ENCODE assay signal across 9 mouse cellular contexts in the genomic region with DNA sequence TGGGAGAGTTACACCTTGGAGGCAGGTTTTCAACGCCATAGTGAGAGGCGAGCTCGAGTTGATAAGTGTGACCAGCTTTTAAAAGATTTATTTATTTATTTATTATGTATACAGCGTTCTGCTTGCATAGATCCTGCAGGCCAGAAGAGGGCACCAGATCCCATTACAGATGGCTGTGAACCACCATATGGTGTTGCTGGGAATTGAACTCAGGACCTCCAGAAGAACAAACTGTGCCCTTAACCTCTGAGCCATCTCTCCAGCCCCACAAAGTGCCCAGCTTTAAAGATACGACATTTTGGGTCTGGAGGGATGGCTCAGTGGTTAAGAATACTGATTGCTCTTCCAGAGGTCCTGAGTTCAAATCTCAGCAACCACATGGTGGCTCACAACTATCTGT. TPM values are rescaled to one million over a fixed set of nuclear protein-coding genes. Genes with fewer than 3 reads are reported as not detected.
DNase-seq lines count a peak whose midpoint lies in the region; ATAC-seq and TF ChIP-seq lines count a peak whose summit lies in the region.
"Had no signal": no experiment of that assay in that cellular context is flagged by ENCODE, and none has a peak within 500 bp of the region (broad histone marks: within the 10 kb centered on the region; RNA-seq: fewer than 3 reads in every experiment).

No protein-coding gene starts in this region.

- H3K4me2 ChIP-seq in liver, embryonic 14.5 days (ENCODE audit: low read depth) = no peak overlapping the region
- H3K4me2 ChIP-seq in liver, embryonic 11.5 days = no peak overlapping the region
- peak overlapping the region; percentile 93; the same call in 1 of the 2 replicates for H3K4me2 ChIP-seq in midbrain, embryonic 16.5 days (ENCODE audit: low read length)

- ATAC-seq in cerebellum, adult (ENCODE audit: insufficient number of reproducible peaks, low FRiP score, low TSS enrichment) = no peak
- ATAC-seq in liver, embryonic 14.5 days (ENCODE audit: insufficient read depth) = no peak
- ATAC-seq in liver, embryonic 11.5 days (replicated peaks; ENCODE audit: low FRiP score) = no peak
- no peak for ATAC-seq in midbrain, embryonic 16.5 days
- no peak for ATAC-seq in monocyte, adult 5-6 weeks (replicated peaks; ENCODE audit: insufficient number of reproducible peaks, low FRiP score, low TSS enrichment, poor library complexity, severe bottlenecking)
- ATAC-seq: intestine, embryonic 16.5 days had no signal

- TF ChIP-seq CTCF in liver, embryonic 14.5 days (IDR thresholded peaks at IDR 0.05; ENCODE audit: low read depth) = peak; percentile 67

- H3K9me3 ChIP-seq in liver, embryonic 14.5 days (ENCODE audit: control insufficient read depth, low read length) = no peaks in the 10 kb centered on the region
- H3K9me3 ChIP-seq in liver, embryonic 11.5 days (ENCODE audit: control insufficient read depth, low read length) = no peaks in the 10 kb centered on the region
- H3K9me3 ChIP-seq in midbrain, embryonic 16.5 days (replicated peaks; ENCODE audit: control insufficient read depth, low read length, poor library complexity, severe bottlenecking) = no peaks in the 10 kb centered on the region

- no peaks in the 10 kb centered on the region for H3K27me3 ChIP-seq in liver, embryonic 14.5 days (ENCODE audit: control insufficient read depth, insufficient read depth, low read length)
- peaks cover 3% of the 10 kb centered on the region; the same call in 1 of the 2 replicates for H3K27me3 ChIP-seq in liver, embryonic 11.5 days (replicated peaks; ENCODE audit: control insufficient read depth, insufficient read depth, low read length)
- no peaks in the 10 kb centered on the region for H3K27me3 ChIP-seq in midbrain, embryonic 16.5 days (ENCODE audit: control insufficient read depth, insufficient read depth, low read depth, low read length)

- peaks cover 7 to 8% of the 10 kb centered on the region in 2 experiments for H3K4me1 ChIP-seq in liver, embryonic 14.5 days (replicated peaks; ENCODE audit: control insufficient read depth in 2 of 2, insufficient read depth in 2 of 2, low read length in 1 of 2)
- H3K4me1 ChIP-seq in liver, embryonic 11.5 days (replicated peaks; ENCODE audit: control insufficient read depth, insufficient read depth, low read length) = peaks cover 30% of the 10 kb centered on the region
- peaks cover 45% of the 10 kb centered on the region for H3K4me1 ChIP-seq in midbrain, embryonic 16.5 days (ENCODE audit: control insufficient read depth, insufficient read depth, low read length)

- H3K9ac ChIP-seq in liver, embryonic 14.5 days (replicated peaks) = no peak overlapping the region
- no peak overlapping the region for H3K9ac ChIP-seq in liver, embryonic 11.5 days (ENCODE audit: low read depth, low read length)
- H3K9ac ChIP-seq in midbrain, embryonic 16.5 days (ENCODE audit: low read depth, low read length) = no peak overlapping the region

- no peak overlapping the region for H3K27ac ChIP-seq in liver, embryonic 14.5 days
- no peak overlapping the region for H3K27ac ChIP-seq in liver, embryonic 11.5 days (ENCODE audit: low read depth, low read length)
- H3K27ac ChIP-seq in midbrain, embryonic 16.5 days (ENCODE audit: low read length) = no peak overlapping the region

- DNase-seq in cerebellum, adult 9-10 months = peak; percentile 44
- no peak for DNase-seq in liver, embryonic 14.5 days (ENCODE audit: low read depth in 3 of 3, low spot score in 3 of 3)
- no peak for DNase-seq in liver, embryonic 11.5 days (ENCODE audit: low spot score)
- DNase-seq in T-cell, adult 2 months (ENCODE audit: low spot score) = peak; percentile 34
- no peak for DNase-seq in urinary bladder, postnatal 14 days (ENCODE audit: low spot score)

- 29% methylated on average over 5 of the region's 5 CpGs for WGBS in liver, embryonic 14.5 days (ENCODE audit: insufficient replicate concordance)
- 38% methylated on average over 5 of the region's 5 CpGs for WGBS in liver, embryonic 11.5 days
- WGBS in midbrain, embryonic 16.5 days = 37% methylated on average over 5 of the region's 5 CpGs

- TF ChIP-seq EP300 in liver, embryonic 14.5 days (IDR thresholded peaks at IDR 0.05; ENCODE audit: low read depth) = no peak

- no peaks in the 10 kb centered on the region for H3K36me3 ChIP-seq in liver, embryonic 14.5 days (replicated peaks; ENCODE audit: control insufficient read depth, insufficient read depth, low read depth)
- peaks cover 9% of the 10 kb centered on the region; the same call in 1 of the 2 replicates for H3K36me3 ChIP-seq in liver, embryonic 11.5 days (ENCODE audit: control insufficient read depth, insufficient read depth, low read length)
- H3K36me3 ChIP-seq in midbrain, embryonic 16.5 days (ENCODE audit: control insufficient read depth, insufficient read depth, low read length) = no peaks in the 10 kb centered on the region

- H3K4me3 ChIP-seq in liver, embryonic 14.5 days (ENCODE audit: insufficient read depth in 1 of 2, low read depth in 2 of 2, low read length in 2 of 2) = no peak overlapping the region
- no peak overlapping the region for H3K4me3 ChIP-seq in liver, embryonic 11.5 days (ENCODE audit: low read depth, low read length)
- H3K4me3 ChIP-seq in midbrain, embryonic 16.5 days (ENCODE audit: low read depth, low read length) = no peak overlapping the region

RNA-seq across cellular contexts. Expression of a gene that starts 1.6 kb away (rescaled TPM):
- polyA plus RNA-seq in liver, embryonic 14.5 days (2012; rRNA removed) = 8.2 and 10.7 TPM in 2 replicates
- polyA plus RNA-seq in liver, embryonic 14.5 days (2014; fragmentation: Nextera tagmentation; extraction: Ambion mirVana) = 6.4 and 8.8 TPM in 2 replicates
- 17.0 and 17.8 TPM in 2 replicates for polyA plus RNA-seq in liver, embryonic 11.5 days (2014; fragmentation: Nextera tagmentation; extraction: Ambion mirVana)
- 19.3 and 21.5 TPM in 2 replicates for polyA plus RNA-seq in midbrain, embryonic 16.5 days (2015; fragmentation: Nextera tagmentation; extraction: Ambion mirVana)
- 4.1 to 10.8 TPM (median 9.1 TPM) in 3 replicates for total RNA-seq in monocyte, adult 5-6 weeks (2017)

RNA-seq across cellular contexts. Expression of a gene that starts 9.3 kb away (rescaled TPM):
- 0.03 and 0.06 TPM in 2 replicates for polyA plus RNA-seq in liver, embryonic 14.5 days (2012; rRNA removed)
- polyA plus RNA-seq in liver, embryonic 14.5 days (2014; fragmentation: Nextera tagmentation; extraction: Ambion mirVana) = not detected in 2 replicates
- 0.18 and 0.21 TPM in 2 replicates for polyA plus RNA-seq in liver, embryonic 11.5 days (2014; fragmentation: Nextera tagmentation; extraction: Ambion mirVana)
- 2.1 and 2.4 TPM in 2 replicates for polyA plus RNA-seq in midbrain, embryonic 16.5 days (2015; fragmentation: Nextera tagmentation; extraction: Ambion mirVana)
- not detected in 3 replicates for total RNA-seq in monocyte, adult 5-6 weeks (2017)

RNA-seq across cellular contexts. Expression of a gene that starts 10.0 kb away (rescaled TPM):
- 9.8 and 11.1 TPM in 2 replicates for polyA plus RNA-seq in liver, embryonic 14.5 days (2012; rRNA removed)
- 11.5 and 16.3 TPM in 2 replicates for polyA plus RNA-seq in liver, embryonic 14.5 days (2014; fragmentation: Nextera tagmentation; extraction: Ambion mirVana)
- polyA plus RNA-seq in liver, embryonic 11.5 days (2014; fragmentation: Nextera tagmentation; extraction: Ambion mirVana) = 53.3 and 59.4 TPM in 2 replicates
- 22.8 and 24.0 TPM in 2 replicates for polyA plus RNA-seq in midbrain, embryonic 16.5 days (2015; fragmentation: Nextera tagmentation; extraction: Ambion mirVana)
- total RNA-seq in monocyte, adult 5-6 weeks (2017) = 12.1 to 23.8 TPM (median 16.9 TPM) in 3 replicates

RNA-seq across cellular contexts. Expression of a gene that starts 20.5 kb away (rescaled TPM):
- 4.4 and 5.3 TPM in 2 replicates for polyA plus RNA-seq in liver, embryonic 14.5 days (2012; rRNA removed)
- 2.3 and 2.8 TPM in 2 replicates for polyA plus RNA-seq in liver, embryonic 14.5 days (2014; fragmentation: Nextera tagmentation; extraction: Ambion mirVana)
- 9.1 and 9.4 TPM in 2 replicates for polyA plus RNA-seq in liver, embryonic 11.5 days (2014; fragmentation: Nextera tagmentation; extraction: Ambion mirVana)
- polyA plus RNA-seq in midbrain, embryonic 16.5 days (2015; fragmentation: Nextera tagmentation; extraction: Ambion mirVana) = 3.0 and 3.4 TPM in 2 replicates
- 7.1 to 11.1 TPM (median 9.6 TPM) in 3 replicates for total RNA-seq in monocyte, adult 5-6 weeks (2017)

RNA-seq across cellular contexts. Expression of a gene that starts 33.0 kb away (rescaled TPM):
- polyA plus RNA-seq in liver, embryonic 14.5 days (2012; rRNA removed) = 2.8 and 2.9 TPM in 2 replicates
- polyA plus RNA-seq in liver, embryonic 14.5 days (2014; fragmentation: Nextera tagmentation; extraction: Ambion mirVana) = 3.7 and 5.2 TPM in 2 replicates
- polyA plus RNA-seq in liver, embryonic 11.5 days (2014; fragmentation: Nextera tagmentation; extraction: Ambion mirVana) = 15.5 and 16.5 TPM in 2 replicates
- 21.2 and 24.4 TPM in 2 replicates for polyA plus RNA-seq in midbrain, embryonic 16.5 days (2015; fragmentation: Nextera tagmentation; extraction: Ambion mirVana)
- total RNA-seq in monocyte, adult 5-6 weeks (2017) = 6.7 to 8.8 TPM (median 7.8 TPM) in 3 replicates

Comparison
In these comparisons a context has a peak if more than half of its experiments do, and no peak if none do; other contexts are left out.
1. DNase-seq: peak in cerebellum, adult 9-10 months (single experiment) and T-cell, adult 2 months (single experiment); none in liver, embryonic 14.5 days (0 of 3), liver, embryonic 11.5 days (single experiment) and urinary bladder, postnatal 14 days (single experiment).